Mouse (Mus musculus): ENCODE results near the gene Slc25a24.

DNA sequence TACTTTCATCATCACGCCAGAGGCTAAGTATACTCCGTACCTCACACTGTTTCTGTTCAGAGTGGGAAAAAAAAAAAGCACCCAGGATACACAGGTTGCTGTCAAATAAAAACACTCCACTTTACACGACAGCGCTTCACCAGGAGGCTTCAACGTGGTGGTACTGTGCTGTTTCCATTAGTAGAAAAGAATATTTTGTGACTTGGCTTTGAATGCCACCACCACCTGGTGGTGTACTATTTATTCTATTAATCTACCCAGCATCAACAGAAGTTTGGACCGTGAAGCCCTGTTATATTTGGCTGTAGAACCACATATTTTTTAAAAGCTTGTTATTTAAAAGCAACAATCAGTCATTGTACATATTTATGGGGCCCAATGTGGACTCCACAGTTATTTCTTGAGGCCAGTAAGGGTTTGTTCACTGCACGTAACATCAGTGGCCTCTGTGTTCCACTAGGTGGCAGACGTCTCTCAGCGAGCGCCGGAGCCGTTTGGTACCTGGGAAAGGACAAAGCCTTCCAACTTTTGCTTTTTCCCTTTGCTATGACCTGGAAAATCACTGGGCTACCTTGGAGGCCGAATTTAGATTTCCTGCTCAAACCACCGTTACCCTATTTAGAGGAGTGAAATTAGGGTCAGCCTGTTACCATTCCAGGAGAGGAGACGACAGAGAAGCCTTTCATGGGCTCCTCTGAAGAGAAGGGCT, 48.3 kb downstream of the Slc25a24 start:
- TF ChIP-seq POLR2A (IDR thresholded peaks at IDR 0.05; ENCODE audit: insufficient read depth, low read depth, low read length) (no peak), CTCF (IDR thresholded peaks at IDR 0.05) (peak; percentile 95), EP300 (IDR thresholded peaks at IDR 0.05; ENCODE audit: insufficient read depth, low read depth, low read length) (peak; percentile 78; the same call in 1 of the 2 replicates)

Data from heart, adult 2 months (tissue).